Comparison of ENCODE assay signal across 9 mouse cellular contexts in genomic region chr1:93100243-93100575, GRCm38 (mm10). TPM values are rescaled to one million over a fixed set of nuclear protein-coding genes. Genes with fewer than 3 reads are reported as not detected.
DNase-seq lines count a peak whose midpoint lies in the region; ATAC-seq and TF ChIP-seq lines count a peak whose summit lies in the region.
"Had no signal": no experiment of that assay in that cellular context is flagged by ENCODE, and none has a peak within 500 bp of the region (broad histone marks: within the 10 kb centered on the region; RNA-seq: fewer than 3 reads in every experiment).

No protein-coding gene starts in this region.

- H3K4me1 ChIP-seq in heart, embryonic 10.5 days = peaks cover 22% of the 10 kb centered on the region
- peaks cover 0 to 9% of the 10 kb centered on the region in 2 experiments; a peak in 2 of 4 replicates for H3K4me1 ChIP-seq in ES-E14 (ENCODE audit: control insufficient read depth in 2 of 2, insufficient read depth in 2 of 2, low read length in 2 of 2, poor library complexity in 1 of 2)
- no peaks in the 10 kb centered on the region for H3K4me1 ChIP-seq in embryonic fibroblast, embryonic 13.5 days (ENCODE audit: control insufficient read depth, insufficient read depth, low read length)
- 0 out of 2 replicates have a peak, but pooled peaks cover 7% of the 10 kb centered on the region for H3K4me1 ChIP-seq in intestine, postnatal 0 days (replicated peaks; ENCODE audit: control insufficient read depth, insufficient read depth, low read length)
- peaks cover 55% of the 10 kb centered on the region for H3K4me1 ChIP-seq in midbrain, embryonic 15.5 days

- no peaks in the 10 kb centered on the region for H3K9me3 ChIP-seq in heart, embryonic 10.5 days
- H3K9me3 ChIP-seq in ES-E14 (ENCODE audit: control insufficient read depth, insufficient read depth, low read depth, low read length) = no peaks in the 10 kb centered on the region
- H3K9me3 ChIP-seq in intestine, postnatal 0 days (ENCODE audit: control insufficient read depth) = no peaks in the 10 kb centered on the region
- no peaks in the 10 kb centered on the region for H3K9me3 ChIP-seq in midbrain, embryonic 15.5 days

- no peak for DNase-seq in heart, embryonic 10.5 days (ENCODE audit: low spot score)
- DNase-seq in heart, postnatal 25 days (ENCODE audit: low spot score) = no peak
- DNase-seq in ES-E14 (ENCODE audit: low read depth, low spot score) = no peak
- no peak for DNase-seq in thymus, postnatal 0 days (ENCODE audit: low spot score)
- DNase-seq in gastrocnemius, adult 8-10 months (ENCODE audit: low spot score in 2 of 2) = no peak

- peak overlapping the region; percentile 37; the same call in 1 of the 2 replicates for H3K27ac ChIP-seq in heart, embryonic 10.5 days
- H3K27ac ChIP-seq in ES-E14 (ENCODE audit: insufficient read depth, low read depth, low read length, poor library complexity, severe bottlenecking) = no peak overlapping the region
- H3K27ac ChIP-seq in embryonic fibroblast, embryonic 13.5 days (ENCODE audit: insufficient read depth, low read length) = no peak overlapping the region
- H3K27ac ChIP-seq in intestine, postnatal 0 days (ENCODE audit: low read depth, low read length) = no peak overlapping the region
- H3K27ac ChIP-seq in midbrain, embryonic 15.5 days = peak overlapping the region; percentile 96

- H3K9ac ChIP-seq in ES-E14 (ENCODE audit: insufficient read depth, low read depth, low read length, poor library complexity, severe bottlenecking) = peak overlapping the region; percentile 67; the same call in 1 of the 2 replicates
- 0 out of 2 replicates have a peak overlapping the region, but pooled peaks have one; percentile 13 for H3K9ac ChIP-seq in intestine, postnatal 0 days (ENCODE audit: low read depth, low read length)
- peak overlapping the region; percentile 87 for H3K9ac ChIP-seq in midbrain, embryonic 15.5 days

- peaks cover 79% of the 10 kb centered on the region for H3K27me3 ChIP-seq in heart, embryonic 10.5 days (ENCODE audit: insufficient read depth, poor library complexity, severe bottlenecking)
- peaks cover 38% of the 10 kb centered on the region for H3K27me3 ChIP-seq in intestine, postnatal 0 days (replicated peaks; ENCODE audit: control insufficient read depth, insufficient read depth, low read length)
- no peaks in the 10 kb centered on the region for H3K27me3 ChIP-seq in midbrain, embryonic 15.5 days (replicated peaks)

- H3K4me2 ChIP-seq in intestine, postnatal 0 days (replicated peaks; ENCODE audit: low read depth) = peak overlapping the region; percentile 72
- H3K4me2 ChIP-seq in midbrain, embryonic 15.5 days = peak overlapping the region; percentile 65

- 3% methylated on average over 18 of the region's 18 CpGs for WGBS in heart, embryonic 10.5 days
- WGBS in intestine, postnatal 0 days = 4% methylated on average over 18 of the region's 18 CpGs
- 1% methylated on average over 18 of the region's 18 CpGs for WGBS in midbrain, embryonic 15.5 days

- no peaks in the 10 kb centered on the region for H3K36me3 ChIP-seq in heart, embryonic 10.5 days
- H3K36me3 ChIP-seq in ES-E14 (ENCODE audit: control insufficient read depth, insufficient read depth, low read length, poor library complexity, severe bottlenecking) = no peaks in the 10 kb centered on the region
- H3K36me3 ChIP-seq in intestine, postnatal 0 days (ENCODE audit: control insufficient read depth, insufficient read depth) = no peaks in the 10 kb centered on the region
- no peaks in the 10 kb centered on the region for H3K36me3 ChIP-seq in midbrain, embryonic 15.5 days (replicated peaks)

- in situ Hi-C loops in ES-E14 (cut with MboI; ENCODE audit: low sequenced_read_pairs in 2 of 2, unreplicated experiment in 2 of 2) = no loop called here

- peak; percentile 25; the same call in 1 of the 2 replicates for ATAC-seq in intestine, postnatal 0 days
- ATAC-seq in midbrain, embryonic 15.5 days (replicated peaks) = peak; percentile 19

- intact Hi-C loops in heart, postnatal 25 days (cut with DNase I) = no loop called here

- peak overlapping the region; percentile 65 for H3K4me3 ChIP-seq in heart, embryonic 10.5 days
- H3K4me3 ChIP-seq in ES-E14 (ENCODE audit: insufficient read depth in 1 of 2, low read depth in 1 of 2, low read length in 2 of 2, poor library complexity in 1 of 2, severe bottlenecking in 1 of 2) = peak overlapping the region; percentile 61 to 62
- H3K4me3 ChIP-seq in embryonic fibroblast, embryonic 13.5 days (ENCODE audit: insufficient read depth, low read length) = peak overlapping the region; percentile 54
- H3K4me3 ChIP-seq in intestine, postnatal 0 days (ENCODE audit: low read depth, low read length) = peak overlapping the region; percentile 43
- H3K4me3 ChIP-seq in midbrain, embryonic 15.5 days = peak overlapping the region; percentile 88

- TF ChIP-seq CTCF in embryonic fibroblast, embryonic 13.5 days (IDR thresholded peaks at IDR 0.05; ENCODE audit: borderline replicate concordance, insufficient read depth, low read length) = no peak
- TF ChIP-seq CTCF in intestine, postnatal 0 days (IDR thresholded peaks at IDR 0.05; ENCODE audit: low read depth) = no peak

- no peak for TF ChIP-seq POLR2A in embryonic fibroblast, embryonic 13.5 days (IDR thresholded peaks at IDR 0.05; ENCODE audit: low read depth, low read length)

TF ChIP-seq in ES-E14, 5 proteins besides CTCF, POLR2A, EP300 and RAD21:
- no peak for TF ChIP-seq ZC3H11A (IDR thresholded peaks at IDR 0.05; ENCODE audit: borderline replicate concordance, low read depth, low read length)
- TF ChIP-seq HCFC1 (IDR thresholded peaks at IDR 0.05; ENCODE audit: borderline replicate concordance, insufficient read depth, low read length) = no peak
- TF ChIP-seq ZNF384 (IDR thresholded peaks at IDR 0.05; ENCODE audit: low read depth, low read length) = no peak
- TF ChIP-seq CHD2 (IDR thresholded peaks at IDR 0.05; ENCODE audit: low read depth, low read length) = no peak
- no peak for TF ChIP-seq MAFK (IDR thresholded peaks at IDR 0.05; ENCODE audit: insufficient read depth, low read depth, low read length)

RNA-seq across cellular contexts. Expression of gene Kif1a, which starts 1.5 kb away (rescaled TPM):
- 5.1 and 5.4 TPM in 2 replicates for polyA plus RNA-seq in heart, embryonic 10.5 days (2016; fragmentation: Nextera tagmentation; extraction: Ambion mirVana)
- 1 to 10 TPM in 1 of 2 experiments, under 1 TPM in 1; 0.94 to 1.6 TPM for total RNA-seq in heart, postnatal 25 days (2021)
- total RNA-seq in ES-E14 (2012; rRNA removed) = 8.2 and 10.2 TPM in 2 replicates
- 29.3 and 42.6 TPM in 2 replicates for polyA plus RNA-seq in embryonic fibroblast, embryonic 13.5 days (2011; ENCODE audit: insufficient read length, low read depth, missing spikeins)
- 7.7 and 8.3 TPM in 2 replicates for polyA plus RNA-seq in intestine, postnatal 0 days (2015; fragmentation: Nextera tagmentation; extraction: Ambion mirVana)
- polyA plus RNA-seq in midbrain, embryonic 15.5 days (2015; fragmentation: Nextera tagmentation; extraction: Ambion mirVana) = 498 and 502 TPM in 2 replicates
- polyA plus RNA-seq in thymus, postnatal 0 days (2015; fragmentation: Nextera tagmentation; extraction: Ambion mirVana) = 0.20 and 0.22 TPM in 2 replicates
- 1 to 10 TPM in 2 of 4 experiments, under 1 TPM in 2; 0.63 to 2.3 (median 1.0) TPM for total RNA-seq in gastrocnemius, adult 8-10 months (2022)
- total RNA-seq: MEL had no signal

RNA-seq across cellular contexts. Expression of gene Agxt, which starts 34.8 kb away (rescaled TPM):
- polyA plus RNA-seq in heart, embryonic 10.5 days (2016; fragmentation: Nextera tagmentation; extraction: Ambion mirVana) = 0.50 TPM in 1 of 2 replicates, not detected in the other
- not detected for total RNA-seq in heart, postnatal 25 days (2021)
- not detected in 2 replicates for total RNA-seq in ES-E14 (2012; rRNA removed)
- not detected in 2 replicates for polyA plus RNA-seq in embryonic fibroblast, embryonic 13.5 days (2011; ENCODE audit: insufficient read length, low read depth, missing spikeins)
- 3.2 and 3.5 TPM in 2 replicates for polyA plus RNA-seq in intestine, postnatal 0 days (2015; fragmentation: Nextera tagmentation; extraction: Ambion mirVana)
- polyA plus RNA-seq in midbrain, embryonic 15.5 days (2015; fragmentation: Nextera tagmentation; extraction: Ambion mirVana) = not detected in 2 replicates
- 0.13 and 0.21 TPM in 2 replicates for polyA plus RNA-seq in thymus, postnatal 0 days (2015; fragmentation: Nextera tagmentation; extraction: Ambion mirVana)
- total RNA-seq in gastrocnemius, adult 8-10 months (2022) = not detected
- total RNA-seq: MEL had no signal

Comparison
In these comparisons a context has a peak if more than half of its experiments do, and no peak if none do; other contexts are left out.
1. H3K27ac ChIP-seq: peak in heart, embryonic 10.5 days (single experiment) and midbrain, embryonic 15.5 days (single experiment); none in ES-E14 (single experiment), embryonic fibroblast, embryonic 13.5 days (single experiment) and intestine, postnatal 0 days (single experiment).
2. H3K9ac ChIP-seq: peak in every context shown above with its lines; median percentile 87 in midbrain, embryonic 15.5 days; 67 in ES-E14; 13 in intestine, postnatal 0 days.
3. RNA of gene Kif1a, which starts 1.5 kb away (polyA plus RNA-seq): 498 to 502 TPM in midbrain, embryonic 15.5 days; 29.3 to 42.6 TPM in embryonic fibroblast, embryonic 13.5 days, 7.7 to 8.3 TPM in intestine, postnatal 0 days, 5.1 to 5.4 TPM in heart, embryonic 10.5 days and 0.20 to 0.22 TPM in thymus, postnatal 0 days; every median in the first group is over 10 times any median in the second.
4. Peak in every context shown above with its lines, with median percentiles within 50 percentile points of each other: H3K4me3 ChIP-seq.